Comparison of ENCODE assay signal across 34 mouse cellular contexts in the genomic region with DNA sequence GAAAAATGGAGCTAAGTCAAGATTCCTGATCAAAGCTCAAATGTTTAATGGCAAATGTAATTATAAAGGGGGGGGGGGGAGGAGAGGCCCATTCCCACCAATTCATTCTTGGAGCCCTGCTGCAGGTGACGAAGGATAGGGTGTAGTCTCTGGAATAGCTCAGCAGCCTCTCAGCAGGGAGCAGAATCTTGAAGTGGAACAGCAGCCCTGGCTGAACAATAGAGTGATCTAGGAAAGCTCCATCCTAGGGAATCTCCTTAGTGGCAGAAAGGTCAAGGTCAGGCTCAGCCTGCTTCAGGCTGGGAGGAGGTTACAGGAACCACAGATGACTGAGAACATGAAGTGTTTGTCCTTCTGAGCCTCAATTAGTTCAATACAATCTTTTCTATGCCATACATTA. TPM values are rescaled to one million over a fixed set of nuclear protein-coding genes. Genes with fewer than 3 reads are reported as not detected.
DNase-seq lines count a peak whose midpoint lies in the region; ATAC-seq lines count a peak whose summit lies in the region.
"Had no signal": no experiment of that assay in that cellular context is flagged by ENCODE, and none has a peak within 500 bp of the region (broad histone marks: within the 10 kb centered on the region; RNA-seq: fewer than 3 reads in every experiment).

No protein-coding gene starts in this region.

- WGBS in midbrain, embryonic 16.5 days: 24% methylated on average over 1 of the region's 1 CpGs

- no peaks in the 10 kb centered on the region for H3K27me3 ChIP-seq in midbrain, embryonic 16.5 days (ENCODE audit: control insufficient read depth, insufficient read depth, low read depth, low read length)
- H3K27me3 ChIP-seq: CH12.LX; embryonic facial prominence, embryonic 13.5 days; forebrain, embryonic 12.5 days; forebrain, embryonic 15.5 days; heart, embryonic 12.5 days; heart, embryonic 15.5 days; hindbrain, embryonic 12.5 days; hindbrain, embryonic 15.5 days; intestine, embryonic 15.5 days; Patski had no signal

- H3K4me3 ChIP-seq in midbrain, embryonic 16.5 days (ENCODE audit: low read depth, low read length): no peak overlapping the region
- H3K4me3 ChIP-seq: embryonic facial prominence, embryonic 10.5 days; embryonic facial prominence, embryonic 13.5 days; erythroblast, embryonic 14.5 days; forebrain, embryonic 12.5 days; forebrain, embryonic 15.5 days; heart, embryonic 12.5 days; heart, embryonic 15.5 days; hindbrain, embryonic 12.5 days; hindbrain, embryonic 15.5 days; intestine, embryonic 15.5 days had no signal

- no peak for ATAC-seq in midbrain, embryonic 16.5 days
- ATAC-seq: forebrain, embryonic 15.5 days; intestine, embryonic 15.5 days; Patski had no signal

- H3K4me1 ChIP-seq in midbrain, embryonic 16.5 days (ENCODE audit: control insufficient read depth, insufficient read depth, low read length): no peaks in the 10 kb centered on the region
- H3K4me1 ChIP-seq: embryonic facial prominence, embryonic 10.5 days; embryonic facial prominence, embryonic 13.5 days; forebrain, embryonic 12.5 days; forebrain, embryonic 15.5 days; heart, embryonic 15.5 days; hindbrain, embryonic 12.5 days; hindbrain, embryonic 15.5 days; intestine, embryonic 15.5 days had no signal

- no peak overlapping the region for H3K4me2 ChIP-seq in midbrain, embryonic 16.5 days (ENCODE audit: low read length)
- H3K4me2 ChIP-seq: embryonic facial prominence, embryonic 13.5 days; forebrain, embryonic 12.5 days; forebrain, embryonic 15.5 days; heart, embryonic 12.5 days; heart, embryonic 15.5 days; hindbrain, embryonic 12.5 days; hindbrain, embryonic 15.5 days; intestine, embryonic 15.5 days had no signal

- no peaks in the 10 kb centered on the region for H3K36me3 ChIP-seq in midbrain, embryonic 16.5 days (ENCODE audit: control insufficient read depth, insufficient read depth, low read length)
- H3K36me3 ChIP-seq: embryonic facial prominence, embryonic 10.5 days; embryonic facial prominence, embryonic 13.5 days; forebrain, embryonic 12.5 days; forebrain, embryonic 15.5 days; G1E; heart, embryonic 12.5 days; heart, embryonic 15.5 days; hindbrain, embryonic 12.5 days; hindbrain, embryonic 15.5 days; intestine, embryonic 15.5 days had no signal

- H3K27ac ChIP-seq in midbrain, embryonic 16.5 days (ENCODE audit: low read length): no peak overlapping the region
- H3K27ac ChIP-seq: embryonic facial prominence, embryonic 10.5 days; embryonic facial prominence, embryonic 13.5 days; forebrain, embryonic 12.5 days; forebrain, embryonic 15.5 days; heart, embryonic 15.5 days; hindbrain, embryonic 12.5 days; hindbrain, embryonic 15.5 days; intestine, embryonic 15.5 days had no signal

- H3K9ac ChIP-seq in midbrain, embryonic 16.5 days (ENCODE audit: low read depth, low read length): no peak overlapping the region
- H3K9ac ChIP-seq: embryonic facial prominence, embryonic 13.5 days; forebrain, embryonic 12.5 days; forebrain, embryonic 15.5 days; heart, embryonic 12.5 days; heart, embryonic 15.5 days; hindbrain, embryonic 12.5 days; hindbrain, embryonic 15.5 days; intestine, embryonic 15.5 days had no signal

- H3K9me3 ChIP-seq in midbrain, embryonic 16.5 days (replicated peaks; ENCODE audit: control insufficient read depth, low read length, poor library complexity, severe bottlenecking): no peaks in the 10 kb centered on the region
- H3K9me3 ChIP-seq: embryonic facial prominence, embryonic 10.5 days; embryonic facial prominence, embryonic 13.5 days; forebrain, embryonic 12.5 days; forebrain, embryonic 15.5 days; G1E; heart, embryonic 12.5 days; heart, embryonic 15.5 days; hindbrain, embryonic 12.5 days; hindbrain, embryonic 15.5 days; intestine, embryonic 15.5 days had no signal

- DNase-seq in adrenal gland, postnatal 14 days: peak; percentile 9
- DNase-seq in adrenal gland, postnatal 4 days (ENCODE audit: low spot score in 2 of 2): no peak
- DNase-seq in ES-CJ7 (ENCODE audit: low read depth, low spot score): peak; percentile 99
- peak; percentile 73 for DNase-seq in WW6 (ENCODE audit: low read depth, low spot score)
- no peak for DNase-seq in urinary bladder, adult 2 months (ENCODE audit: low spot score)
- DNase-seq: B cell, adult 2 months; cerebellum, adult 11 months; cerebellum, adult 2 months; cerebellum, postnatal 10 days; cerebellum, postnatal 36 days; embryo, embryonic 11 days; gastrocnemius, postnatal 25 days; heart, adult 18-20 months; heart, postnatal 10 days; heart, postnatal 4 days; kidney, adult 11 months; kidney, adult 9 months had no signal

RNA-seq across cellular contexts. Expression of a gene that starts 21.4 kb away (rescaled TPM):
- 6.1 and 8.6 TPM in 2 replicates for total RNA-seq in adrenal gland, postnatal 14 days (2021)
- 10 to 100 TPM; 10.0 to 11.8 TPM for total RNA-seq in adrenal gland, postnatal 4 days (2021)
- 6.1 and 6.8 TPM in 2 replicates for polyA plus RNA-seq in midbrain, embryonic 16.5 days (2015; fragmentation: Nextera tagmentation; extraction: Ambion mirVana)
- 6.2 and 7.2 TPM in 2 replicates for polyA plus RNA-seq in urinary bladder, adult 2 months (2012; rRNA removed)

RNA-seq across cellular contexts. Expression of a gene that starts 27.4 kb away (rescaled TPM):
- not detected in 2 replicates for total RNA-seq in adrenal gland, postnatal 14 days (2021)
- total RNA-seq in adrenal gland, postnatal 4 days (2021): not detected
- 0.16 and 0.18 TPM in 2 replicates for polyA plus RNA-seq in midbrain, embryonic 16.5 days (2015; fragmentation: Nextera tagmentation; extraction: Ambion mirVana)
- polyA plus RNA-seq in urinary bladder, adult 2 months (2012; rRNA removed): not detected in 2 replicates
- total RNA-seq: adrenal gland, adult 18-20 months; CH12.LX; gastrocnemius, adult 8-10 months; heart, adult 18-20 months had no signal
- polyA plus RNA-seq: erythroblast, embryonic 14.5 days; gonadal fat pad, adult 2 months; intestine, embryonic 15.5 days had no signal

RNA-seq across cellular contexts. Expression of a gene that starts 55.5 kb away (rescaled TPM):
- total RNA-seq in adrenal gland, postnatal 14 days (2021): 57.7 and 59.5 TPM in 2 replicates
- total RNA-seq in adrenal gland, postnatal 4 days (2021): 10 to 100 TPM; 79.4 to 81.4 TPM
- 379 and 435 TPM in 2 replicates for polyA plus RNA-seq in midbrain, embryonic 16.5 days (2015; fragmentation: Nextera tagmentation; extraction: Ambion mirVana)
- 28.4 and 29.4 TPM in 2 replicates for polyA plus RNA-seq in urinary bladder, adult 2 months (2012; rRNA removed)

Comparison
In these comparisons a context has a peak if more than half of its experiments do, and no peak if none do; other contexts are left out.
1. DNase-seq: peak in adrenal gland, postnatal 14 days (single experiment), ES-CJ7 (single experiment) and WW6 (single experiment); none in adrenal gland, postnatal 4 days (0 of 2) and urinary bladder, adult 2 months (single experiment).